Mouse (Mus musculus): ENCODE data around the gene Apbb2. TPM values are rescaled to one million over a fixed set of nuclear protein-coding genes. Genes with fewer than 3 reads are reported as not detected.

The Apbb2 gene
- polyA plus RNA-seq, 1 experiment from 2014 or later, result 33.6 TPM

DNA sequence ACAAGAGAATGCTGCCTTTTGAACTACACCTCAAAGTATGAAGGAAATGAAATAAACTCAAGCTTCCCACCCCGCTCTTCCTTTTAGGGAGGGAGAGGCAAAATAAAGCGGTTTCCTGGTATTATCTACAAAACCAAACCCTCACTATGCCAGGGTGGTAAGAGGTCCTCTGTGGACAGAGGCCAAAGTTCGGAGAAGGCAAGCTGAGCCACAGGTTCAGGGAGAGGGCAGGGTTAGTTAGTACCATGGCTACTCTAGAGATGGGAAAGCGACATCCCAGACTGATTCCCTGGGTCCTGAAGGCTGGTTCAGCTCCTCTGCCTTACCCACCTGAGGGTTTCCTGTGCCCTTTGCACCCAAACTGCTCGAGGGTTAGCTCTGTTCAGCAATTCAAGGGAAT lies 159.7 kb downstream of the Apbb2 start:
- H3K9ac ChIP-seq, result no peak overlapping the region
- 67% methylated on average over 5 of the region's 5 CpGs for WGBS
- H3K4me2 ChIP-seq, result no peak overlapping the region
- H3K9me3 ChIP-seq, result no peaks in the 10 kb centered on the region
- no peak overlapping the region for H3K27ac ChIP-seq
- H3K4me1 ChIP-seq, result no peaks in the 10 kb centered on the region
- ATAC-seq (ENCODE audit: insufficient read depth, low FRiP score, low read depth), result no peak
- no peaks in the 10 kb centered on the region for H3K36me3 ChIP-seq
- no peaks in the 10 kb centered on the region for H3K27me3 ChIP-seq (replicated peaks)
- H3K4me3 ChIP-seq (replicated peaks), result no peak overlapping the region

DNA sequence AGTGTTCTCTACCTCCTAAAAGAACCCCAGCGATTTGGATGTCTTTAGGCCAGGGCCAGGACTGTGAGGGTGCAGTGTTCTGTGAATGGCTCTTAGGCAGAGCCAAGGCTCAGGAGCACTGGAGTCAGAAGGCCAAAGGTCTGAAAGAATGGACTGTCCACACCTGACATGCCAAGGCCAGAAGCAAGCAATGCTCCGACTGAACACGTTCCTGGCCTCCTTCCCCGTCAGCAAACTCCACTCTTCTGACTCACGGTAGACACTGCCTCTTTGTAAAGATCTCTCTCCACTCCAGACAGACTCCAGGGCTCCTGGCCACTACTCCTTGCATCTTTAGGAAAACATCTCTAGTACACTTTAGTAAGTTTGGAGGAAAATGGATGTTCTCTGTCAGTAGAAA lies 163.3 kb downstream of the Apbb2 start:
- Histone ChIP-seq H3K4me1 (no peaks in the 10 kb centered on the region), H3K36me3 (no peaks in the 10 kb centered on the region), H3K9me3 (no peaks in the 10 kb centered on the region), H3K27me3 (replicated peaks) (no peaks in the 10 kb centered on the region), H3K9ac (no peak overlapping the region), H3K4me2 (no peak overlapping the region), H3K4me3 (replicated peaks) (no peak overlapping the region), H3K27ac (no peak overlapping the region)
- no peak for ATAC-seq (ENCODE audit: insufficient read depth, low FRiP score, low read depth)
- WGBS, result 86% methylated on average over 5 of the region's 5 CpGs

DNA sequence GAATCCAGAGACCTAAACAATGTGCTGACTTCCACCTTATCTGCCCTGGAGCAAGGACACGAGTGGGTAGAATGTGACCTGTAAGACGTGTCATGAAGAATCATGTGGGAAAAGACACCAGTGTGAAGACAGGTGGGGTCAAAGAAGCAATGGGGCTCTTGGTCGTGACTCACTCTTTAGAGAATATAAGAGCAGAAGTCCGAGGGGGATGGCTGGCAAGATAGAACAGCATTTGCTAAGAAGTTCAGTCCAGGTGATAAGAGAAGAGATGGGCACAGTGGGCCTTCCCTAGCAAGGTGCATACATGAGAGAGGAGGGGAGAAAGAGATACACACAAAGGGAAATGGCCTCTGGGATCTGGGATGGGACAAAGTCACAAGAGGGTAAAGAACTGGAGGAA lies 163.8 kb downstream of the Apbb2 start:
- WGBS, result 82% methylated on average over 4 of the region's 4 CpGs

DNA sequence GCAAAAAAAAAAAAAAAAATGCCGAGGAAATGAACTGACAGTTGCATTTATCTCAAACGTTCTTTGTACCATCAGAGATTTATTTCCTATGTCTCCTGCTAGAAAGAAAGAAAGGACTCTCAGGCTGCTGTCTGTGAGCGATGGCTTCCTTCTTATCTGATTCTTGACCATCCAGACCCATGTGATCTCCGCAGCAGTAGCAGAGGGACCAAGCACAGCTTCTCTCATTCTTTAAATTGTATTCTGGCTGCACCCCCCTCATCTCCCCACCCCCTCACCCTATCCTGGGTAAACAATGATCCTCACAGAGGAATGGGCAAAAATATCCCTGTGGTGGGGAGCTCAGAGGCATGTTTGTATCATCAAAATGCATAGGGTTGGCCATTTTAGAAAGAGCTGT lies 165.5 kb downstream of the Apbb2 start:
- WGBS, result 37% methylated on average over 4 of the region's 4 CpGs
- no peak for ATAC-seq (ENCODE audit: insufficient read depth, low FRiP score, low read depth)

More for the DNA sequence above, 163.8 kb downstream of the Apbb2 start:
- H3K4me2 ChIP-seq, result no peak overlapping the region
- no peaks in the 10 kb centered on the region for H3K36me3 ChIP-seq
- H3K4me3 ChIP-seq (replicated peaks), result no peak overlapping the region
- no peak overlapping the region for H3K9ac ChIP-seq
- no peak overlapping the region for H3K27ac ChIP-seq
- H3K9me3 ChIP-seq, result no peaks in the 10 kb centered on the region
- no peak for ATAC-seq (ENCODE audit: insufficient read depth, low FRiP score, low read depth)
- no peaks in the 10 kb centered on the region for H3K4me1 ChIP-seq
- no peaks in the 10 kb centered on the region for H3K27me3 ChIP-seq (replicated peaks)

DNA sequence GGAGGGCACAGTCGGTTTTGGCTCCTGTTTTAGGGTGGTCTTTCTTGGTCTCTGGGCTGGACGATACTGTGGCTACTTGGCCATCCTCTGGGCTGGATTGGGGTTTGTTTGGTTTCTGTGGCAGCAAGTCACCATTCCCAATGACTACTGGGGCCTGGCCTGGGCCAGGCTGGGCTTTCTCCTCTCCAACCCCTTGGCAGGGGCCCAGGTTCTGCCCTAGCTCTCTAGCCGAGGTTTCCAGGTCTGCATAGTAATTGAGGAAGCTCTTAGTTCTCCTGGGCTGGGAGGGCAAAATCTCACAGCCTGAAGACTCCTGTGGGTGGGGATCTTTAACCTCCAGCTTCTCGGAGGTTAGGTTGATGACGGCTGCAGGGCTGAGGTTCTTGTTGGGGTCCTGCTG lies 167.0 kb downstream of the Apbb2 start:
- no peak for ATAC-seq (ENCODE audit: insufficient read depth, low FRiP score, low read depth)
- 86% methylated on average over 5 of the region's 5 CpGs for WGBS

More for the DNA sequence above, 165.5 kb downstream of the Apbb2 start:
- Histone ChIP-seq H3K27me3 (replicated peaks) (no peaks in the 10 kb centered on the region), H3K36me3 (no peaks in the 10 kb centered on the region), H3K9me3 (no peaks in the 10 kb centered on the region), H3K4me2 (no peak overlapping the region), H3K9ac (no peak overlapping the region), H3K4me1 (no peaks in the 10 kb centered on the region), H3K4me3 (replicated peaks) (no peak overlapping the region), H3K27ac (no peak overlapping the region)

DNA sequence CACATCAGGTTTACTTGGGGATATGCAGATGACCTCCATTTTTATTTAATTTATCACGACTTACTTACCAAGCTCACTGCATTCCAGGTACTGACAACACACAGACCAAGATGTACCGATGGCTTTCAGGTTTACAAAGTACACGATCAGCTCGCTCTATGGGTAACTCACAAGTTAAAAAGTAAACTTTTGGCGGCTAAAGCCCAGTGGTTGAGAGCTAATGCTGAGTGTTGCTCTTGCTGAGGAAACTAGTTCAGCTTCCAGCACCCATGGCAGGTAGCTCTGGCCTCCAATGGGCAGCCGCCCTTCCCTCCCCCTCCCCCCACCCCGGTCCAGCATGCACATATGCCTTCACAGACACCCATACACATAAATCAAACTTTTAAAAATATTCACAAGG lies 173.1 kb downstream of the Apbb2 start:
- H3K4me3 ChIP-seq (replicated peaks), result no peak overlapping the region
- 82% methylated on average over 7 of the region's 7 CpGs for WGBS
- no peaks in the 10 kb centered on the region for H3K27me3 ChIP-seq (replicated peaks)
- no peaks in the 10 kb centered on the region for H3K4me1 ChIP-seq
- ATAC-seq (ENCODE audit: insufficient read depth, low FRiP score, low read depth), result no peak
- H3K9ac ChIP-seq, result no peak overlapping the region
- H3K36me3 ChIP-seq, result no peaks in the 10 kb centered on the region
- H3K4me2 ChIP-seq, result no peak overlapping the region
- H3K9me3 ChIP-seq, result no peaks in the 10 kb centered on the region
- no peak overlapping the region for H3K27ac ChIP-seq

More for the DNA sequence above, 167.0 kb downstream of the Apbb2 start:
- no peaks in the 10 kb centered on the region for H3K27me3 ChIP-seq (replicated peaks)
- no peak overlapping the region for H3K4me2 ChIP-seq
- no peaks in the 10 kb centered on the region for H3K9me3 ChIP-seq
- H3K4me1 ChIP-seq, result no peaks in the 10 kb centered on the region
- H3K9ac ChIP-seq, result no peak overlapping the region
- no peak overlapping the region for H3K4me3 ChIP-seq (replicated peaks)
- no peak overlapping the region for H3K27ac ChIP-seq
- H3K36me3 ChIP-seq, result no peaks in the 10 kb centered on the region

DNA sequence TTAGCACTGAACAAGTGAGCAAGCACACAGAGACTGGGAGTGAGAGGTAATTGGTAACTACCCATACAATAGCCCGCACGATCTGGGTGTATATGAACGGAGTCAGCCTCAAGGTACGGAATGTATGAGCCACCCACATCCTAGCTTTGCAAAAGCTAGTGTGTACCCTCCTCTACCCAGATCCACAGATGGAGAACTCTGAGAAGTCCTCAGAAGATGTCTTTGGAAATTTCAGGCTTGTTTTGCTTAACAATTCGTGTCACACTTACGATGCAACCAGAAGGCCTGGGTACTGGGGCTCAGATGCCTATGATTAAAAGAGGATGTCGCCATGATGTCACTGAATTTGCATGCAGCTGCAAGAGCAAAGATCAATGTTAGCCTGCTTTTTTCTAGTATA lies 176.3 kb downstream of the Apbb2 start:
- no peak overlapping the region for H3K4me3 ChIP-seq (replicated peaks)
- no peak overlapping the region for H3K4me2 ChIP-seq
- no peaks in the 10 kb centered on the region for H3K36me3 ChIP-seq
- ATAC-seq (ENCODE audit: insufficient read depth, low FRiP score, low read depth), result no peak
- no peaks in the 10 kb centered on the region for H3K4me1 ChIP-seq
- H3K27ac ChIP-seq, result no peak overlapping the region
- H3K9me3 ChIP-seq, result no peaks in the 10 kb centered on the region
- no peak overlapping the region for H3K9ac ChIP-seq
- 94% methylated on average over 7 of the region's 7 CpGs for WGBS
- no peaks in the 10 kb centered on the region for H3K27me3 ChIP-seq (replicated peaks)

DNA sequence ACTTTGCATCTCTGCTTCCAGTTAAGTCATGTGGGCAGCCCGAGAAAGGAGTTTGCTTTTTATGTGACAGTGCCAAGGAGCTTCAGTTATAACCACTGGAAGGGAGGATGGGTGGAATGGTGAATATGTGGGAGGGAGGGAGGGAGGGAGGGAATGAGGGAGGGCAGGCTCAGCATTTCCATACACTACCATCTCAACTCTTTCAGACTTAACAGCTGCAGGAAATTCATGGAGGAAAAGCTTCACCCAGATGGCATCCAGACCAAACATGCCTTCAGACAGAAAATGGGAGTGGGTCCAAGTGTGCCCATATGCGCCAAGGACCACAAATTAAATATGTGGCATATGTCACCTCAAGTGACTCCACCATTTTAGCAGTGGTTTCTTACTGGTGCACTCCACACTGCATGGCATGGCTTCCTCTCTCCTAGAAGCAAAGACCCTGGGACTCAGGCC lies 181.8 kb downstream of the Apbb2 start:
- H3K36me3 ChIP-seq, result no peaks in the 10 kb centered on the region
- H3K4me3 ChIP-seq (replicated peaks), result no peak overlapping the region
- H3K27ac ChIP-seq, result no peak overlapping the region
- H3K9me3 ChIP-seq, result no peaks in the 10 kb centered on the region
- no peaks in the 10 kb centered on the region for H3K27me3 ChIP-seq (replicated peaks)
- WGBS, result 85% methylated on average over 2 of the region's 2 CpGs
- H3K9ac ChIP-seq, result no peak overlapping the region
- H3K4me2 ChIP-seq, result no peak overlapping the region
- no peaks in the 10 kb centered on the region for H3K4me1 ChIP-seq
- no peak for ATAC-seq (ENCODE audit: insufficient read depth, low FRiP score, low read depth)

DNA sequence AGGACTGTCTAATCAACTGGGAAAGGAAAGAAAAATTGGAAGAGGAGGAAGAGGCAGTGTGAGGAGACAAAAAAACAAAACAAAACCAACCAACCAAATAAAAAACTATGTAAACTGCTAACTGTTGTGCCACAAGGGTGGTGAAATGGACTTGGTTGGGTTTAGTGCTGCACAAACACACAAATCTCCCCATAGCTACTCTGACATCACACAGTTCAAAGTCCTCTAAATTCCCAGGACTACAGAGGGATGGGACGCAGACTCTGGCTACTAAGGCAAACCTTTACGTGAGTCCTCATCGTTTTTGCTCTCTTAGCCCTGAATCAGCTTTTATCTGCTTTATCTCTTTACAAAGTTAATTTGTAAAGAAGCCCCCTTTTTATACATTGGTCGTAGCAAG lies 183.4 kb downstream of the Apbb2 start:
- H3K4me2 ChIP-seq, result no peak overlapping the region
- H3K27me3 ChIP-seq (replicated peaks), result no peaks in the 10 kb centered on the region
- H3K4me1 ChIP-seq, result no peaks in the 10 kb centered on the region
- no peaks in the 10 kb centered on the region for H3K36me3 ChIP-seq
- WGBS, result 90% methylated on average over 4 of the region's 4 CpGs
- ATAC-seq (ENCODE audit: insufficient read depth, low FRiP score, low read depth), result no peak
- no peaks in the 10 kb centered on the region for H3K9me3 ChIP-seq
- no peak overlapping the region for H3K9ac ChIP-seq
- no peak overlapping the region for H3K27ac ChIP-seq
- no peak overlapping the region for H3K4me3 ChIP-seq (replicated peaks)

DNA sequence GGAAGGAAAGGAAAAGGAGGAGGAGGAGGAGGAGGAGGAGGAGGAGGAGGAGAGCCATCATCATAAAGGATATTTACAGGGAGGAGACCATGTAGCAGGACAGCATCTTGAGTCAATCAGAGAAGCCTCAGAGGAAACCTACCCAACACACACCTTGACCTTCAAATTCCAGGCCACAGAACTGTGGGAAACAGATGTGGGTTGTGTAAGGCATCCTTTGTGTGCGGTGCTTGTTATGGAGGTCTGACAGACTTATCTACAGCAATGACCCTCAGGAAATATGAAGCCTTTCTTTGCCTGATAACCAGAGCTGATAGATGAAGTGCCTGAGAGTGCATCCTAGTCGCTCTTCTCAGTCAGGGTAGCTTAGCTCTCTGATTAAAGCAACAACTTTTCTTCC lies 189.5 kb downstream of the Apbb2 start:
- H3K4me3 ChIP-seq (replicated peaks), result no peak overlapping the region
- no peak overlapping the region for H3K27ac ChIP-seq

DNA sequence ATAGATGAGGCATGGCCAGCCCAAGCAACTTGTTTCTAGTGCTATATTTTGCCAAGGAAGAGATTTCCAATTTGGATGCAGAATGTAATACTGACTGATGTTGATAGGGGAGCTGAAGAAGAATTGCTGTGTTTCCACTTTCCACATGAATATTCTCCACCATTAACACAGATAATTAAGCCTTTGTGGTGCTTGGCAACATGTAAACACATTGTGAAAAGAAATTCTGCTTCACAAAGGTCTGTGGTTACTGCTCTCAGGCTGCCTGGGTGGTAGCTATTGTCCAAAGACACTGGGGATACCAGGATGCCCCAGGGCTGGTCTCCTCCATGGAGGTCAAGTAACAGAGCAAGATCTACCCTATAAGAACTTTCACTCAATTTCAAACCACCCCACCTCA lies 190.5 kb downstream of the Apbb2 start:
- H3K36me3 ChIP-seq, result no peaks in the 10 kb centered on the region
- no peak overlapping the region for H3K9ac ChIP-seq
- H3K9me3 ChIP-seq, result no peaks in the 10 kb centered on the region
- H3K4me1 ChIP-seq, result no peaks in the 10 kb centered on the region
- no peak overlapping the region for H3K27ac ChIP-seq
- ATAC-seq (ENCODE audit: insufficient read depth, low FRiP score, low read depth), result no peak
- H3K4me3 ChIP-seq (replicated peaks), result no peak overlapping the region
- no peaks in the 10 kb centered on the region for H3K27me3 ChIP-seq (replicated peaks)
- H3K4me2 ChIP-seq, result no peak overlapping the region

More for the DNA sequence above, 189.5 kb downstream of the Apbb2 start:
- H3K4me1 ChIP-seq, result no peaks in the 10 kb centered on the region
- no peaks in the 10 kb centered on the region for H3K9me3 ChIP-seq
- 62% methylated on average over 2 of the region's 2 CpGs for WGBS
- H3K4me2 ChIP-seq, result no peak overlapping the region
- no peaks in the 10 kb centered on the region for H3K36me3 ChIP-seq
- H3K9ac ChIP-seq, result no peak overlapping the region
- H3K27me3 ChIP-seq (replicated peaks), result no peaks in the 10 kb centered on the region
- ATAC-seq (ENCODE audit: insufficient read depth, low FRiP score, low read depth), result no peak

DNA sequence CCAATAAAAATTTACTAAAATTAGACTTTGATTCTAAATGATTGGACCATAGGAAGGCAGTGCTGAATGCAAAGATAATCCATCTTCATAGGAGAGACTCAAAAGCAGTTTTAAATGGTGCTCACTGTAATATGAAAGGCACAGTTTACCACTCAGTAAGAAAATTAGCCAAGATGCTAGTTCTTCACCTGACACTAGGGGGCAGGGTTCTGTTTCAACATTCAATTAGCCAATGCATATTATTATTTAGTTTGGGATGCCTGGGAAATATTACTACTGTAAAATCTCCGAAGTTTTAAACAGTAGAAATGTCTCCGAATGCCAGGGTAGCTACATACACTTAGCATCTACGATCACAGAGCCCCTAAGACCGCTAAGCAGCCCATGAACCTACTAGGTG lies 194.7 kb downstream of the Apbb2 start:
- no peak overlapping the region for H3K9ac ChIP-seq
- no peaks in the 10 kb centered on the region for H3K4me1 ChIP-seq
- H3K36me3 ChIP-seq, result no peaks in the 10 kb centered on the region
- no peak overlapping the region for H3K27ac ChIP-seq
- H3K27me3 ChIP-seq (replicated peaks), result no peaks in the 10 kb centered on the region
- no peaks in the 10 kb centered on the region for H3K9me3 ChIP-seq
- no peak for ATAC-seq (ENCODE audit: insufficient read depth, low FRiP score, low read depth)
- no peak overlapping the region for H3K4me2 ChIP-seq
- H3K4me3 ChIP-seq (replicated peaks), result no peak overlapping the region
- WGBS, result 70% methylated on average over 4 of the region's 4 CpGs

DNA sequence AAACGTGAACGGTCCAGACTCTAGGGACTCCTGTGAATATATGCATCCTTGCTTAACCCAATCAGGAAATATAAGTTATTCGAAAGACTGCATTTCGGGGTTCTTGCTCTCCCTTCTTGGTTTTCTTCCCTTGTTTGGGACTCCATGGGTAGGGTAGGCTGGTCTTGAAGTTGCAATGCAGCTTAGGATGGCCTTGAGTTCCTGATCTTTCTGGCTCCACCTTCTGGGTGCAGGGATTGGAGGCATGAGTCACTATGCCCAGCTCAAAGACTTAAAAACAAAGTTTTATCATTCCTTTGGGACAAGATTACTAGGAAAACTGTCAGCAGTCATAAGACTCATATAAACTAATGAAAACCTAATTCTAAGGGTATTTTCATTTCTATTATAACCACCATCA lies 195.1 kb downstream of the Apbb2 start:
- Histone ChIP-seq H3K9me3 (no peaks in the 10 kb centered on the region), H3K4me1 (no peaks in the 10 kb centered on the region), H3K9ac (no peak overlapping the region), H3K4me3 (replicated peaks) (no peak overlapping the region), H3K27me3 (replicated peaks) (no peaks in the 10 kb centered on the region), H3K27ac (no peak overlapping the region), H3K36me3 (no peaks in the 10 kb centered on the region), H3K4me2 (no peak overlapping the region)
- ATAC-seq (ENCODE audit: insufficient read depth, low FRiP score, low read depth), result no peak
- 81% methylated on average over 4 of the region's 4 CpGs for WGBS

Measured in stomach, embryonic 15.5 days (tissue).